Mouse (Mus musculus) heart, adult 2 months (tissue): ENCODE data around the gene Trim28. TPM values are rescaled to one million over a fixed set of nuclear protein-coding genes. Genes with fewer than 3 reads are reported as not detected.

Source experiments
- DNase-seq, 2 experiments: peaks; one replicate each; pipeline ENCODE4 v3.0.0; 2021
- H3K27ac ChIP-seq: fragments of 200-600 bp; 2 replicates; pipeline ENCODE4 v1.8.1; 2022
- H3K27me3 ChIP-seq: fragments of 200-500 bp; 2 replicates; pipeline ENCODE4 v1.6.1; 2012; ENCODE audit warnings: mild to moderate bottlenecking, low read length, inconsistent platforms, mixed read lengths; ENCODE audit not compliant: control insufficient read depth, insufficient read depth
- H3K36me3 ChIP-seq: fragments of 200-500 bp; 2 replicates; pipeline ENCODE4 v1.6.1; 2012; ENCODE audit warnings: low read length, inconsistent platforms; ENCODE audit not compliant: control insufficient read depth, insufficient read depth
- H3K4me1 ChIP-seq: fragments of 200-500 bp; 2 replicates; pipeline ENCODE4 v1.6.1; 2011; ENCODE audit warnings: low read length; ENCODE audit not compliant: control insufficient read depth, insufficient read depth
- H3K4me3 ChIP-seq: fragments of 200-600 bp; 2 replicates; pipeline ENCODE4 v1.8.1; 2022
- H3K79me2 ChIP-seq: fragments of 200-500 bp; replicated peaks from 2 replicates; pipeline ENCODE4 v1.6.1; 2012; ENCODE audit warnings: mild to moderate bottlenecking, inconsistent platforms, low read length, moderate library complexity, mixed read lengths; ENCODE audit not compliant: control insufficient read depth, insufficient read depth
- H3K9ac ChIP-seq: fragments of 200-500 bp; 2 replicates; pipeline ENCODE4 v1.6.1; 2012; ENCODE audit warnings: low read depth, mild to moderate bottlenecking, control low read depth, inconsistent platforms, low read length, mixed read lengths
- CTCF ChIP-seq: fragments of 200-600 bp; IDR thresholded peaks from 2 replicates; pipeline ENCODE4 v1.8.1; 2022; ENCODE audit warnings: antibody characterized with exemption, mild to moderate bottlenecking, moderate library complexity
- EP300 ChIP-seq: fragments of 200-500 bp; IDR thresholded peaks from 2 replicates; pipeline ENCODE4 v1.6.1; 2011; ENCODE audit warnings: low read depth, low read length, control low read depth; ENCODE audit not compliant: insufficient read depth
- POLR2A ChIP-seq: fragments of 200-500 bp; IDR thresholded peaks from 2 replicates; pipeline ENCODE4 v1.6.1; 2011; ENCODE audit warnings: mild to moderate bottlenecking, low read depth, low read length, control low read depth; ENCODE audit not compliant: insufficient read depth
- WGBS: fragments of 180-500 bp; shearing (Covaris S2); methylation state at CpG from one replicate; pipeline ENCODE4 v1.1.7; 2018; 5-methylcytosine and 5-hydroxymethylcytosine counted together
- intact Hi-C: fragments of 180-260 bp; cut with DNase I; formaldehyde crosslinking; loops from one replicate; pipeline ENCODE4 v1.15.1; 2025
- polyA plus RNA-seq: library from polyadenylated mRNA; depleted of rRNA; stranded (reverse); fragments of >200 nt; gene quantifications from 2 replicates; pipeline ENCODE4 v1.2.3, GENCODE M21; 2012
- total RNA-seq, 2 experiments: library from RNA; stranded (reverse); gene quantifications; 2 replicates each; pipeline ENCODE4 v1.2.3; 2021

The Trim28 gene
- total and polyA plus RNA-seq, 3 experiments = 83.8 to 139 (median 86.0) TPM

- 3% methylated on average over 3 of the region's 3 CpGs for WGBS
- H3K9ac ChIP-seq = no peak overlapping the region
- H3K4me3 ChIP-seq = no peak overlapping the region
- peaks cover 1% of the 10 kb centered on the region; the same call in 1 of the 2 replicates for H3K27me3 ChIP-seq
- H3K4me1 ChIP-seq = no peaks in the 10 kb centered on the region
- H3K79me2 ChIP-seq = no peaks in the 10 kb centered on the region
- no peak overlapping the region for H3K27ac ChIP-seq
- H3K36me3 ChIP-seq = no peaks in the 10 kb centered on the region
- DNase-seq = no peak
- TF ChIP-seq EP300 (no peak), CTCF (peak; percentile 74)
- intact Hi-C loops = loop anchor here (2.0 kb wide), 1 partner anchor 81 kb away; no protein-coding TSS in a partner anchor
Measured at GRCm38 (mm10) chr7:12992222-12992621, 6.7 kb upstream of the Trim28 start.

DNA sequence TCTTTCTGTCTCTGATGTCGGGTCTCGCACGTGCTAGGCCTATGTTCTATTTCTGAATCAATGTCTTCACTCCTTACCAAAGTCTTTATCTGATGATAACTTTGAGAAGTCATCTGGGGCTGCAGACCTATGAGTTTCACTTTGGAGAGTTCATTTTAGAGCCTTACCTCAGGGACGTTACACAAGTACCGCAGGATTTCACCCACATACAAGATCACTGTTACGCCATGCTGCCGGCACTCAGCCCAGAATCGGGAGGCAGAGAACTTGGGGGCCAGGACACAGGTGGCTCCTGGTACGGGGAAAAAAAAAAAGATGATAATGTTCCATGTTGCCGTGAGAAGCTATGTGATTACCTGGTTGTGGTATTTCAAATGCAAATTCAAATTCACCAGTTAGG lies 5.8 kb upstream of the Trim28 start:
- Histone ChIP-seq H3K9ac (no peak overlapping the region), H3K36me3 (no peaks in the 10 kb centered on the region), H3K4me3 (no peak overlapping the region), H3K27me3 (peaks cover 1% of the 10 kb centered on the region; the same call in 1 of the 2 replicates), H3K4me1 (no peaks in the 10 kb centered on the region), H3K27ac (no peak overlapping the region), H3K79me2 (no peaks in the 10 kb centered on the region)
- intact Hi-C loops = loop anchor here (2.0 kb wide), 1 partner anchor 82 kb away; no protein-coding TSS in a partner anchor
- no peak for DNase-seq
- 83% methylated on average over 10 of the region's 10 CpGs for WGBS
- TF ChIP-seq POLR2A (no peak), CTCF (no peak), EP300 (no peak)

GRCm38 (mm10) chr7:12995862-12996261 lies 3.1 kb upstream of the Trim28 start:
- Histone ChIP-seq H3K4me1 (no peaks in the 10 kb centered on the region), H3K9ac (no peak overlapping the region), H3K27ac (no peak overlapping the region), H3K79me2 (no peaks in the 10 kb centered on the region), H3K27me3 (peaks cover 1% of the 10 kb centered on the region; the same call in 1 of the 2 replicates), H3K36me3 (no peaks in the 10 kb centered on the region), H3K4me3 (no peak overlapping the region)
- no peak for TF ChIP-seq POLR2A
- no peak for TF ChIP-seq CTCF
- TF ChIP-seq EP300 = no peak
- intact Hi-C loops = no loop called here
- DNase-seq = no peak

DNA sequence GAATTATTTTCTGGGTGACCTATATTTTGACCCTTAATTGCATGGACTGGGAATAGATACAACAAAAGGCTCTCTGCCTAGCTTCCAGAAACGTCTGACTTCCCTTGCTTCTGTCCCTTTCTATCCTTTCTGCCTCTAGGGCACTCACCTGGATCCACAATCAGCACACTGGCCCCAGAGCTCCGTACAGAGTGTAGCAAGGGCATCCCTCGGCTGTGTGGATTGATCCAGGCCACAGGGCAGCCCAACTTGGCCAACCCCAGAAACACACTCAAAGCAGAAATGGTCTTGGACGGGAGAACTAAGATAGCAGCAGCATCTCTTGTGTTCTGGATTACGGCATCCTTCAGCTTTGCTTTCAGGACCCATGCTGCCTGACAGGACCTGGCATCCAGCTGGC lies 1.7 kb upstream of the Trim28 start:
- H3K9ac ChIP-seq = no peak overlapping the region

DNA sequence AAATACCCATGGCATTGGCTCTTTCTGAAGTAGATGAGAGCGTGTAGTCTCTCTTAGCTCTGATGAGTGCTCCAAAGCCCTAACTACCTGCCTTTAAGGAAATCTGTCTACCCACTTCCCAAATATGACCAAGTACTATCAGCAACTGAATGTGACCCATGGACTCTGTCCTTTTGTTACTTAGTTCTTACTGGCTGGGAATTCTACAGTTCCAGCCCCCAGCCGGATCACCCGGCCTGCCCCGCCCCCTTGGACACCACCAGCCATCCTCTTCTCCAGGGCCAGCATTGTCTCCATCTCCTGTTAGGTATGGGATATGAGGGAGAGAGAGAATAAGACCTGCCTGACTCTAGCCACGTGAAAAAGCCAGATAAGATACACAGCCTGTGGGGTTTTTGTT lies 861 bp upstream of the Trim28 start, which contains the start of gene Slc27a5:
Gene Slc27a5 (minus strand): TSS at position 140 of the 400 bp plus-strand sequence.
- H3K9ac ChIP-seq = no peak within 1 kb of the TSS
- peaks cover 1% of the 10 kb centered on the region; the same call in 1 of the 2 replicates for H3K27me3 ChIP-seq
- no peak within 1 kb of the TSS for H3K4me3 ChIP-seq
- H3K27ac ChIP-seq = no peak within 1 kb of the TSS
- no peaks in the 10 kb centered on the region for H3K79me2 ChIP-seq
- intact Hi-C loops = no loop called here
- no peak for TF ChIP-seq EP300
- no peak for TF ChIP-seq POLR2A
- no peak for TF ChIP-seq CTCF
- no peak for DNase-seq
- 65% methylated on average over 5 of the region's 5 CpGs for WGBS
- H3K36me3 ChIP-seq = no peaks in the 10 kb centered on the region
- no peaks in the 10 kb centered on the region for H3K4me1 ChIP-seq

More for the DNA sequence above, 1.7 kb upstream of the Trim28 start:
- no peak overlapping the region for H3K4me3 ChIP-seq
- intact Hi-C loops = no loop called here
- no peak for DNase-seq
- no peaks in the 10 kb centered on the region for H3K4me1 ChIP-seq
- H3K27me3 ChIP-seq = peaks cover 1% of the 10 kb centered on the region; the same call in 1 of the 2 replicates
- H3K36me3 ChIP-seq = no peaks in the 10 kb centered on the region
- TF ChIP-seq POLR2A (no peak), EP300 (no peak), CTCF (no peak)
- H3K79me2 ChIP-seq = no peaks in the 10 kb centered on the region
- 64% methylated on average over 5 of the region's 5 CpGs for WGBS
- H3K27ac ChIP-seq = no peak overlapping the region

DNA sequence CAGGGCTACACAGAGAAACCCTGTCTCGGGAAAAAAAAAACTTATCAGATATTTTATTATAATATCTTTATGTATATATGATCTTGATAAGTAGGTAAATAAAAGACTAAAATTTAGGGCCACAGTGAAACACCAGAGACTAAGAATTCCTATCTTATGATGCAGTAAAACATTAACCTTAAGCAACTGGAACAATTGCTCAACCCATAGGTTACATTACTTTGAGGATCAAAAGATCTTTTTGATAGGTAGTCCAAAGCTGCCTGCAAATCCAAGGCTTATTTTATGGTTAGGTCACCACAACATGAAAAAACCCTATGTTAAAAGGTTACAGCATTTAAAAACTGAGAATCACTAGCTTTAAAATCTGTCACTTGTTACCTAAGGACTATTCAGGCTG lies 2.7 kb downstream of the Trim28 start:
- H3K27ac ChIP-seq = no peak overlapping the region
- 52% methylated on average over 1 of the region's 1 CpGs for WGBS
- DNase-seq = no peak
- H3K4me3 ChIP-seq = no peak overlapping the region
- no peaks in the 10 kb centered on the region for H3K79me2 ChIP-seq
- H3K4me1 ChIP-seq = no peaks in the 10 kb centered on the region
- no peaks in the 10 kb centered on the region for H3K36me3 ChIP-seq
- no peaks in the 10 kb centered on the region for H3K27me3 ChIP-seq
- no peak overlapping the region for H3K9ac ChIP-seq
- TF ChIP-seq POLR2A (no peak), EP300 (no peak), CTCF (no peak)
- intact Hi-C loops = no loop called here
